Mouse (Mus musculus) liver, adult 2 months (tissue): ENCODE results near the gene Syngr1. TPM values are rescaled to one million over a fixed set of nuclear protein-coding genes. Genes with fewer than 3 reads are reported as not detected.

ENCODE experiments used
- DNase-seq: peaks from one replicate; pipeline ENCODE4 v3.0.0-alpha.2; 2011; ENCODE audit warnings: low read depth, low spot score; ENCODE audit errors: extremely low read depth
- H3K27ac ChIP-seq: fragments of 200-500 bp; replicated peaks from 2 replicates; pipeline ENCODE4 v1.5.1; 2012; ENCODE audit warnings: low read depth, mild to moderate bottlenecking, control low read depth, inconsistent platforms, low read length; ENCODE audit not compliant: insufficient read depth
- H3K27me3 ChIP-seq: fragments of 200-500 bp; 2 replicates; pipeline ENCODE4 v1.6.1; 2012; ENCODE audit warnings: mild to moderate bottlenecking, moderate library complexity, low read length, inconsistent platforms; ENCODE audit not compliant: control insufficient read depth, insufficient read depth
- H3K36me3 ChIP-seq: fragments of 200-500 bp; 2 replicates; pipeline ENCODE4 v1.6.1; 2012; ENCODE audit warnings: low read length, inconsistent platforms; ENCODE audit not compliant: control insufficient read depth, insufficient read depth
- H3K4me1 ChIP-seq: fragments of 200-500 bp; 2 replicates; pipeline ENCODE4 v1.6.1; 2011; ENCODE audit warnings: low read length; ENCODE audit not compliant: control insufficient read depth, insufficient read depth
- H3K4me3 ChIP-seq: fragments of 200-500 bp; 2 replicates; pipeline ENCODE4 v1.5.1; 2011; ENCODE audit warnings: low read depth, mild to moderate bottlenecking, control low read depth, low read length, moderate library complexity; ENCODE audit not compliant: insufficient read depth
- H3K79me2 ChIP-seq: fragments of 200-500 bp; 2 replicates; pipeline ENCODE4 v1.6.1; 2012; ENCODE audit warnings: inconsistent platforms, mild to moderate bottlenecking, low read length, moderate library complexity; ENCODE audit not compliant: control insufficient read depth, insufficient read depth
- H3K9ac ChIP-seq: fragments of 200-500 bp; 2 replicates; pipeline ENCODE4 v1.6.1; 2012; ENCODE audit warnings: low read depth, mild to moderate bottlenecking, control low read depth, inconsistent platforms, low read length
- CTCF ChIP-seq: fragments of 200-500 bp; IDR thresholded peaks from 2 replicates; pipeline ENCODE4 v1.5.1; 2011; ENCODE audit warnings: low read depth, low read length, control low read depth
- POLR2A ChIP-seq: fragments of 200-500 bp; IDR thresholded peaks from 2 replicates; pipeline ENCODE4 v1.6.1; 2011; ENCODE audit warnings: low read length, control low read depth; ENCODE audit not compliant: insufficient read depth; ENCODE audit errors: extremely low read depth
- WGBS: fragments of 180-500 bp; shearing (Covaris S2); methylation state at CpG from one replicate; pipeline ENCODE4 v1.1.7; 2018; 5-methylcytosine and 5-hydroxymethylcytosine counted together
- polyA plus RNA-seq: library from polyadenylated mRNA; depleted of rRNA; stranded (reverse); fragments of >200 nt; gene quantifications from 2 replicates; pipeline ENCODE4 v1.2.3, GENCODE M21; 2012
- total RNA-seq: library from RNA; depleted of rRNA; stranded (reverse); fragments of >200 nt; gene quantifications from 2 replicates; pipeline ENCODE4 v1.2.3, GENCODE M21; 2014

Syngr1 gene
- total and polyA plus RNA-seq, 2 experiments, result 0.28 to 1.6 TPM

- Histone ChIP-seq H3K27ac (no peak overlapping the region), H3K4me1 (peaks cover 10% of the 10 kb centered on the region), H3K36me3 (no peaks in the 10 kb centered on the region), H3K4me3 (no peak overlapping the region), H3K9ac (no peak overlapping the region), H3K27me3 (no peaks in the 10 kb centered on the region), H3K79me2 (peaks cover 7% of the 10 kb centered on the region; the same call in 1 of the 2 replicates)
- TF ChIP-seq POLR2A (no peak), CTCF (no peak)
- DNase-seq, result no peak
- WGBS, result 86% methylated on average over 3 of the region's 3 CpGs
Measured at GRCm38 (mm10) chr15:80136645-80137044, 45.5 kb downstream of the Syngr1 start.

- Histone ChIP-seq H3K27me3 (no peaks in the 10 kb centered on the region), H3K4me3 (no peak overlapping the region), H3K79me2 (peaks cover 7% of the 10 kb centered on the region; the same call in 1 of the 2 replicates), H3K4me1 (peaks cover 10% of the 10 kb centered on the region), H3K9ac (no peak overlapping the region), H3K27ac (no peak overlapping the region), H3K36me3 (no peaks in the 10 kb centered on the region)
- WGBS, result 72% methylated on average over 17 of the region's 17 CpGs
- DNase-seq, result no peak
- TF ChIP-seq POLR2A (no peak), CTCF (no peak)
Measured at GRCm38 (mm10) chr15:80137945-80138791, 47.0 kb downstream of the Syngr1 start.

GRCm38 (mm10) chr15:80140302-80140701 lies 49.2 kb downstream of the Syngr1 start:
- no peak for DNase-seq
- Histone ChIP-seq H3K79me2 (peaks cover 7% of the 10 kb centered on the region; the same call in 1 of the 2 replicates), H3K27me3 (no peaks in the 10 kb centered on the region), H3K4me1 (no peaks in the 10 kb centered on the region), H3K4me3 (no peak overlapping the region), H3K9ac (no peak overlapping the region), H3K27ac (no peak overlapping the region), H3K36me3 (no peaks in the 10 kb centered on the region)
- WGBS, result 96% methylated on average over 2 of the region's 2 CpGs
- TF ChIP-seq CTCF (no peak), POLR2A (no peak)

- Histone ChIP-seq H3K27me3 (no peaks in the 10 kb centered on the region), H3K4me3 (no peak overlapping the region), H3K27ac (no peak overlapping the region), H3K36me3 (no peaks in the 10 kb centered on the region), H3K4me1 (no peaks in the 10 kb centered on the region), H3K9ac (no peak overlapping the region), H3K79me2 (peaks cover 7% of the 10 kb centered on the region; the same call in 1 of the 2 replicates)
- 88% methylated on average over 3 of the region's 3 CpGs for WGBS
- TF ChIP-seq CTCF (no peak), POLR2A (no peak)
- no peak for DNase-seq
Measured at GRCm38 (mm10) chr15:80140878-80141277, 49.7 kb downstream of the Syngr1 start.

GRCm38 (mm10) chr15:80142130-80142529 lies 51.0 kb downstream of the Syngr1 start:
- no peaks in the 10 kb centered on the region; the same call in 1 of the 2 replicates for H3K79me2 ChIP-seq
- no peak overlapping the region for H3K4me3 ChIP-seq
- no peaks in the 10 kb centered on the region for H3K27me3 ChIP-seq
- no peak for DNase-seq
- no peaks in the 10 kb centered on the region for H3K4me1 ChIP-seq
- TF ChIP-seq POLR2A (no peak), CTCF (no peak)
- no peaks in the 10 kb centered on the region for H3K36me3 ChIP-seq
- 99% methylated on average over 3 of the region's 3 CpGs for WGBS
- H3K9ac ChIP-seq, result no peak overlapping the region
- H3K27ac ChIP-seq, result no peak overlapping the region

GRCm38 (mm10) chr15:80143760-80144159 lies 52.6 kb downstream of the Syngr1 start:
- Histone ChIP-seq H3K27ac (no peak overlapping the region), H3K27me3 (no peaks in the 10 kb centered on the region), H3K79me2 (no peaks in the 10 kb centered on the region; the same call in 1 of the 2 replicates), H3K4me3 (no peak overlapping the region), H3K36me3 (no peaks in the 10 kb centered on the region), H3K9ac (no peak overlapping the region), H3K4me1 (no peaks in the 10 kb centered on the region)
- 89% methylated on average over 6 of the region's 6 CpGs for WGBS
- TF ChIP-seq CTCF (no peak), POLR2A (no peak)
- no peak for DNase-seq
